In genomic region chr8:12956941-12957340, GRCm38 (mm10) we compare ENCODE assay signal across 15 mouse cellular contexts.
DNase-seq lines count a peak whose midpoint lies in the region; ATAC-seq and TF ChIP-seq lines count a peak whose summit lies in the region.
"Had no signal": no experiment of that assay in that cellular context is flagged by ENCODE, and none has a peak within 500 bp of the region (broad histone marks: within the 10 kb centered on the region; RNA-seq: fewer than 3 reads in every experiment).

No protein-coding gene starts in this region.

- no peak for TF ChIP-seq CTCF in forebrain, postnatal 0 days (IDR thresholded peaks at IDR 0.05; ENCODE audit: low read depth)

- no peak for ATAC-seq in midbrain, embryonic 13.5 days
- ATAC-seq in midbrain, embryonic 16.5 days, result no peak
- peak; percentile 40 for ATAC-seq in forebrain, postnatal 0 days
- peak; percentile 28; the same call in 1 of the 2 replicates for ATAC-seq in neural tube, embryonic 14.5 days (ENCODE audit: low read depth)
- no peak for ATAC-seq in erythroid progenitor cell, adult 5-6 weeks (replicated peaks; ENCODE audit: low FRiP score, poor library complexity, severe bottlenecking)
- no peak for ATAC-seq in kidney, embryonic 15.5 days (replicated peaks; ENCODE audit: low FRiP score)
- ATAC-seq: inflammation-experienced regulatory T-cells, adult 6 months had no signal

- no peak overlapping the region for H3K9ac ChIP-seq in midbrain, embryonic 13.5 days (replicated peaks)
- H3K9ac ChIP-seq in midbrain, embryonic 16.5 days (ENCODE audit: low read depth, low read length), result no peak overlapping the region
- no peak overlapping the region for H3K9ac ChIP-seq in forebrain, postnatal 0 days
- H3K9ac ChIP-seq in neural tube, embryonic 14.5 days (replicated peaks; ENCODE audit: low read depth, low read length), result no peak overlapping the region
- no peak overlapping the region for H3K9ac ChIP-seq in kidney, embryonic 15.5 days

- H3K9me3 ChIP-seq in midbrain, embryonic 13.5 days, result no peaks in the 10 kb centered on the region
- H3K9me3 ChIP-seq in midbrain, embryonic 16.5 days (replicated peaks; ENCODE audit: control insufficient read depth, low read length, poor library complexity, severe bottlenecking), result no peaks in the 10 kb centered on the region
- no peaks in the 10 kb centered on the region for H3K9me3 ChIP-seq in forebrain, postnatal 0 days (ENCODE audit: low read length)
- H3K9me3 ChIP-seq in neural tube, embryonic 14.5 days (ENCODE audit: control insufficient read depth, low read length), result no peaks in the 10 kb centered on the region
- no peaks in the 10 kb centered on the region for H3K9me3 ChIP-seq in kidney, embryonic 15.5 days (replicated peaks)

- WGBS in midbrain, embryonic 13.5 days, result 77% methylated on average over 5 of the region's 5 CpGs
- 67% methylated on average over 5 of the region's 5 CpGs for WGBS in midbrain, embryonic 16.5 days
- 61% methylated on average over 5 of the region's 5 CpGs for WGBS in forebrain, postnatal 0 days
- WGBS in neural tube, embryonic 14.5 days, result 60% methylated on average over 5 of the region's 5 CpGs
- WGBS in kidney, embryonic 15.5 days, result 45% methylated on average over 5 of the region's 5 CpGs

- no peak overlapping the region for H3K4me2 ChIP-seq in midbrain, embryonic 13.5 days (replicated peaks)
- H3K4me2 ChIP-seq in midbrain, embryonic 16.5 days (ENCODE audit: low read length), result no peak overlapping the region
- no peak overlapping the region for H3K4me2 ChIP-seq in forebrain, postnatal 0 days (ENCODE audit: low read depth)
- H3K4me2 ChIP-seq in neural tube, embryonic 14.5 days (ENCODE audit: low read depth, low read length), result no peak overlapping the region
- H3K4me2 ChIP-seq in kidney, embryonic 15.5 days, result no peak overlapping the region
- H3K4me2 ChIP-seq: liver, embryonic 11.5 days had no signal

- no peaks in the 10 kb centered on the region for H3K27me3 ChIP-seq in midbrain, embryonic 13.5 days
- H3K27me3 ChIP-seq in midbrain, embryonic 16.5 days (ENCODE audit: control insufficient read depth, insufficient read depth, low read depth, low read length), result no peaks in the 10 kb centered on the region
- H3K27me3 ChIP-seq in forebrain, postnatal 0 days (ENCODE audit: insufficient read depth, low read length), result no peaks in the 10 kb centered on the region
- H3K27me3 ChIP-seq in neural tube, embryonic 14.5 days (ENCODE audit: control insufficient read depth, insufficient read depth, low read length), result no peaks in the 10 kb centered on the region
- H3K27me3 ChIP-seq in kidney, embryonic 15.5 days, result no peaks in the 10 kb centered on the region

- no peak for DNase-seq in forebrain, postnatal 0 days
- peak; percentile 36 to 64 for DNase-seq in thymus, postnatal 36 days
- no peak for DNase-seq in cerebellum, postnatal 36 days
- DNase-seq: adrenal gland, adult 8-10 months; cerebellum, adult 9-10 months; heart, adult 18-20 months; kidney, postnatal 10 days; right cerebral cortex, postnatal 25 days had no signal

- 0 out of 2 replicates have a peak overlapping the region, but pooled peaks have one; percentile 37 for H3K27ac ChIP-seq in midbrain, embryonic 13.5 days
- H3K27ac ChIP-seq in midbrain, embryonic 16.5 days (ENCODE audit: low read length), result no peak overlapping the region
- H3K27ac ChIP-seq in forebrain, postnatal 0 days (ENCODE audit: low read depth, low read length), result no peak overlapping the region
- peak overlapping the region; percentile 53 for H3K27ac ChIP-seq in neural tube, embryonic 14.5 days (ENCODE audit: low read depth, low read length)
- no peak overlapping the region for H3K27ac ChIP-seq in kidney, embryonic 15.5 days

- H3K36me3 ChIP-seq in midbrain, embryonic 13.5 days, result peaks cover 42% of the 10 kb centered on the region
- H3K36me3 ChIP-seq in midbrain, embryonic 16.5 days (ENCODE audit: control insufficient read depth, insufficient read depth, low read length), result peaks cover 7% of the 10 kb centered on the region; the same call in 1 of the 2 replicates
- peaks cover 26% of the 10 kb centered on the region; the same call in 1 of the 2 replicates for H3K36me3 ChIP-seq in forebrain, postnatal 0 days (ENCODE audit: insufficient read depth)
- H3K36me3 ChIP-seq in neural tube, embryonic 14.5 days (ENCODE audit: control insufficient read depth, insufficient read depth, low read length), result peaks cover 11% of the 10 kb centered on the region; the same call in 1 of the 2 replicates
- no peaks in the 10 kb centered on the region for H3K36me3 ChIP-seq in kidney, embryonic 15.5 days

- peaks cover 76% of the 10 kb centered on the region for H3K4me1 ChIP-seq in midbrain, embryonic 13.5 days (replicated peaks)
- peaks cover 22% of the 10 kb centered on the region for H3K4me1 ChIP-seq in midbrain, embryonic 16.5 days (ENCODE audit: control insufficient read depth, insufficient read depth, low read length)
- 0 out of 2 replicates have a peak, but pooled peaks cover 5% of the 10 kb centered on the region for H3K4me1 ChIP-seq in forebrain, postnatal 0 days (ENCODE audit: insufficient read depth)
- H3K4me1 ChIP-seq in neural tube, embryonic 14.5 days (ENCODE audit: control insufficient read depth, insufficient read depth, low read length), result peaks cover 21% of the 10 kb centered on the region
- peaks cover 60% of the 10 kb centered on the region for H3K4me1 ChIP-seq in kidney, embryonic 15.5 days

- H3K4me3 ChIP-seq in midbrain, embryonic 13.5 days (replicated peaks), result no peak overlapping the region
- H3K4me3 ChIP-seq in midbrain, embryonic 16.5 days (ENCODE audit: low read depth, low read length), result no peak overlapping the region
- no peak overlapping the region for H3K4me3 ChIP-seq in forebrain, postnatal 0 days (ENCODE audit: low read depth, low read length)
- no peak overlapping the region for H3K4me3 ChIP-seq in neural tube, embryonic 14.5 days (ENCODE audit: low read depth, low read length)
- H3K4me3 ChIP-seq in kidney, embryonic 15.5 days (replicated peaks), result no peak overlapping the region

Comparison
In these comparisons a context has a peak if more than half of its experiments do, and no peak if none do; other contexts are left out.
1. H3K27ac ChIP-seq: peak in midbrain, embryonic 13.5 days (single experiment) and neural tube, embryonic 14.5 days (single experiment); none in midbrain, embryonic 16.5 days (single experiment), forebrain, postnatal 0 days (single experiment) and kidney, embryonic 15.5 days (single experiment).
2. ATAC-seq: peak in forebrain, postnatal 0 days (single experiment) and neural tube, embryonic 14.5 days (single experiment); none in midbrain, embryonic 13.5 days (single experiment), midbrain, embryonic 16.5 days (single experiment), erythroid progenitor cell, adult 5-6 weeks (single experiment) and kidney, embryonic 15.5 days (single experiment).
3. DNase-seq: peak in thymus, postnatal 36 days (2 of 2); none in forebrain, postnatal 0 days (single experiment) and cerebellum, postnatal 36 days (0 of 2).